Mouse (Mus musculus) heart, embryonic 10.5 days (tissue): ENCODE results near the gene Slamf1. TPM values are rescaled to one million over a fixed set of nuclear protein-coding genes. Genes with fewer than 3 reads are reported as not detected.
"Not testable (repeated sequence)": the region's sequence is repeated elsewhere in the genome, so short reads cannot be mapped to it uniquely, and the experiment has no call there.

Experiments used
- DNase-seq: peaks from one replicate; pipeline ENCODE4 v3.0.0-alpha.2; 2017; ENCODE audit warnings: low spot score
- H3K27ac ChIP-seq: fragments of 300-500 bp; sonication (generic); 2 replicates; pipeline ENCODE4 v1.5.1; 2016; ENCODE audit warnings: mild to moderate bottlenecking
- H3K27me3 ChIP-seq: fragments of 300-500 bp; sonication (generic); 2 replicates; pipeline ENCODE4 v1.6.1; 2016; ENCODE audit warnings: mild to moderate bottlenecking; ENCODE audit not compliant: poor library complexity, insufficient read depth, severe bottlenecking
- H3K36me3 ChIP-seq: fragments of 300-500 bp; sonication (generic); 2 replicates; pipeline ENCODE4 v1.6.1; 2016; ENCODE audit warnings: mild to moderate bottlenecking, moderate library complexity
- H3K4me1 ChIP-seq: fragments of 300-500 bp; sonication (generic); 2 replicates; pipeline ENCODE4 v1.6.1; 2016; ENCODE audit warnings: mild to moderate bottlenecking
- H3K4me3 ChIP-seq: fragments of 300-500 bp; sonication (generic); 2 replicates; pipeline ENCODE4 v1.5.1; 2016; ENCODE audit warnings: mild to moderate bottlenecking, moderate library complexity
- H3K9me3 ChIP-seq: fragments of 300-500 bp; sonication (generic); 2 replicates; pipeline ENCODE4 v1.6.1; 2016; ENCODE audit warnings: mild to moderate bottlenecking, moderate library complexity
- WGBS: fragments of 180-500 bp; shearing (Covaris S2); methylation state at CpG from one replicate; pipeline ENCODE4 v1.1.7; 2016; 5-methylcytosine and 5-hydroxymethylcytosine counted together
- polyA plus RNA-seq: library from polyadenylated mRNA; unstranded; fragments of >200 nt; fragmentation: Nextera tagmentation; extraction: Ambion mirVana; gene quantifications from 2 replicates; pipeline ENCODE4 v1.2.1, GENCODE M21; 2016

Gene Slamf1
- polyA plus RNA-seq, 1 experiment from 2014 or later = 0.36 TPM

DNA sequence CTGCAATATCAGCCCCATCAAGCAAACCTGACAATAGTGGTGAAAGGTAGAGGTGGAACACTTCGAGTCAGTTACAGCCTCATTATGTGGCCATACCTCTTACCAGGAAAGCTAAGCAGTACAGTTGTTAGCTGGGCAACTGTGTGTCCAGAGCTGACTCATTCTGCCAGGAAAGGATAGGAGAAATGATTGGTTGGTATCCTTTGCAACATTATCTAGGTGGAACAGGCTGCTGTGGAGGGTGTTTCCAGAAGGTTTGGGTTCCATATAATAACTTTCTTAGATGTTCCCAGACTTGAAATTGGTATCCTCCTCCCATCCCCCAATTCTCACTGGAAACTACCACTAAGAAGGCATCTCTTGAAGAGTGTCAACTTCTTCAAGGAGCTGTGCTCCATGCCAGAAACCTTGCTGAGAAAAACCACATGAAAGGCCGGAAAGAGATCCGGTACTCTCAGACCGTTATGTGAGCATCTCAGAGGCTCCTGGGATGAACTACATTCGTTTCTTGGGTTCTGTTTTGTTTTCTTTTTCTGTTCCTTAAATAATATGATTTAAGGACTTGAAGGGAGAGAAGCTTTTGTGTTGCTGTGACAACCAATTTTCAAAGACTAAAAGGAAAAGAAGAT lies 15.5 kb downstream of the Slamf1 start:
- WGBS = 81% methylated on average over 5 of the region's 5 CpGs
- Histone ChIP-seq H3K27ac (no peak overlapping the region), H3K4me1 (no peaks in the 10 kb centered on the region), H3K36me3 (no peaks in the 10 kb centered on the region), H3K27me3 (no peaks in the 10 kb centered on the region), H3K4me3 (no peak overlapping the region), H3K9me3 (no peaks in the 10 kb centered on the region)
- DNase-seq = no peak

- no peaks in the 10 kb centered on the region for H3K4me1 ChIP-seq
- H3K27ac ChIP-seq = no peak overlapping the region
- DNase-seq = no peak
- no peaks in the 10 kb centered on the region for H3K27me3 ChIP-seq
- no peaks in the 10 kb centered on the region for H3K36me3 ChIP-seq
- no peaks in the 10 kb centered on the region for H3K9me3 ChIP-seq
- 87% methylated on average over 1 of the region's 1 CpGs for WGBS
- H3K4me3 ChIP-seq = no peak overlapping the region
Observed at GRCm38 (mm10) chr1:171785871-171786270, 18.9 kb downstream of the Slamf1 start.

DNA sequence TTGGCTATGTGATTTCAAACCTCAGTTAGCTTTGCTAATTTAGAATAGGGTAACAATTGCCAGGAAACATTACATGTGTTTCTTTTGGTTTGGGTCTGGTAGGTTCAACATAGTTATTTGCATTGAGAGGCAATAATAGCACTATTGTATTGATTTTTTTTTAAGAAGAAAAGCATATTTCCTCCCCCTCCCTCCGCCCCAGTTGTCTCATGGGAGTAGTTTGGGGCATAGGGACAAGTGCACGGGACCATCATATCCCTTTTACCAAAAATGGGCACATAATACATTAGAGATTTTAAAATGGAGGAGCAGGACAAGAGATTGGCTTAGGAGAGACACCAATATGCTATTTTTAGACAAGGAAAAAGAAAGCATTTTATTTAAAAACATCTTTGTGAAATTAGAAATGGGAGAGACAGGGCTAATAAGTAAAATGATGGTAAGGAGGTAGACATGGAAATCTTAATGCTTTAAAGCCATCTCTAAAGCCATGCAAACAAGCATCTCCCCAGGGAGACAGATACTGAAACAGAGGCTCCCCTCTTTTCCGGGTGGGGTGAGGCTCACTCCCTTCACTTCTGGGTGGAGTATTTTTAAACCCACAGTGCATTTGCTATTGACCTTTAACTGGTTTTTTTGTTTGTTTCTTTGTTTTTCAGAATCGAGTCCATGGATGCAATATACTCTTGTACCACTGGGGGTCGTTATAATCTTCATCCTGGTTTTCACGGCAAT lies 20.5 kb downstream of the Slamf1 start:
- H3K4me3 ChIP-seq = no peak overlapping the region
- 66% methylated on average over 6 of the region's 6 CpGs for WGBS
- no peak for DNase-seq
- H3K27ac ChIP-seq = no peak overlapping the region
- no peaks in the 10 kb centered on the region for H3K4me1 ChIP-seq
- no peaks in the 10 kb centered on the region for H3K36me3 ChIP-seq
- no peaks in the 10 kb centered on the region for H3K27me3 ChIP-seq
- no peaks in the 10 kb centered on the region for H3K9me3 ChIP-seq

GRCm38 (mm10) chr1:171788461-171789283 lies 21.7 kb downstream of the Slamf1 start:
- no peak for DNase-seq
- H3K27me3 ChIP-seq = no peaks in the 10 kb centered on the region
- no peaks in the 10 kb centered on the region for H3K36me3 ChIP-seq
- H3K4me1 ChIP-seq = no peaks in the 10 kb centered on the region
- no peak overlapping the region for H3K27ac ChIP-seq
- no peaks in the 10 kb centered on the region for H3K9me3 ChIP-seq
- 64% methylated on average over 12 of the region's 12 CpGs for WGBS
- H3K4me3 ChIP-seq = no peak overlapping the region

DNA sequence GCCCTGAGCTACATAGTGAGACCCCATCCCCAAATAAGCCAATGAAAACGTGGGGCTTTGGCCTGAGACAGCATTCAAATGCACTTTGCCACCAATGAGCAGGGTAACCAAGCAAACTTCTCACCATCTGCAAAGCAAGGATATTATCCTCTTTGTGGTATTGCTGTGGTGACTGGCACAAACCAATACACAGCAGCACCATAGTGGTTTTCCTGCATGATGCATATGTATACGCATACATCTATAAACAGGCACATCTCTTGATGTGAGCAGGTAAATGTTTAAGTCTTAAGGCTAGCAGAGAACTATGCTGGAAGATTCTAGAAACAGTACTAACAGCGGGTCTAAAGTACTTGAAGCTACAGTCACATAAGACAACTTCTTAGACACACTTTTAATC lies 22.5 kb downstream of the Slamf1 start:
- no peak for DNase-seq
- H3K27ac ChIP-seq = no peak overlapping the region
- WGBS = 75% methylated on average over 3 of the region's 3 CpGs

GRCm38 (mm10) chr1:171791491-171791890 lies 24.6 kb downstream of the Slamf1 start:
- Histone ChIP-seq H3K9me3 (no peaks in the 10 kb centered on the region), H3K27ac (no peak overlapping the region), H3K27me3 (no peaks in the 10 kb centered on the region), H3K36me3 (no peaks in the 10 kb centered on the region), H3K4me1 (no peaks in the 10 kb centered on the region), H3K4me3 (no peak overlapping the region)
- 83% methylated on average over 3 of the region's 3 CpGs for WGBS
- no peak for DNase-seq

More for the DNA sequence above, 22.5 kb downstream of the Slamf1 start:
- H3K4me1 ChIP-seq = no peaks in the 10 kb centered on the region
- no peaks in the 10 kb centered on the region for H3K27me3 ChIP-seq
- H3K9me3 ChIP-seq = no peaks in the 10 kb centered on the region
- H3K36me3 ChIP-seq = no peaks in the 10 kb centered on the region
- H3K4me3 ChIP-seq = no peak overlapping the region

- Histone ChIP-seq H3K4me1 (no peaks in the 10 kb centered on the region), H3K27ac (no peak overlapping the region), H3K36me3 (no peaks in the 10 kb centered on the region), H3K4me3 (no peak overlapping the region), H3K9me3 (no peaks in the 10 kb centered on the region), H3K27me3 (no peaks in the 10 kb centered on the region)
- no peak for DNase-seq
- WGBS = 51% methylated on average over 2 of the region's 2 CpGs
Observed at GRCm38 (mm10) chr1:171796185-171796584, 29.3 kb downstream of the Slamf1 start.

DNA sequence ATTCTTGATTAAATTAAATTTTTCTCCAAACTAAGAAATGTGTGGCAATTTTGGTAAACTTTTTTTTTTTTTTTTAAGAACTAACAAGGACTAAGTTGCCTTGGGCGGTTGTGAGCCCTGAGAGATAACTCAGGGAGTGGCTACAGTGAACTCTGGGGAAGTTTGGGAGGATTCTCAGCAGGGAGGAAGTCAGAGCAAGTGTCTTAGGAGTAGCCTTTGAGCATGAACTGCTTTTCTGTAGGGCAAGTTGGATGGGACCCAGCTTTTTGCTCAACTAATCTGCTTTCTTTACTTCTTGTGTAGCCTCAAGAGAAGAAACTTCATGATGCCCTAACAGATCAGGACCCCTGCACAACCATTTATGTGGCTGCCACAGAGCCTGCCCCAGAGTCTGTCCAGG lies 30.9 kb downstream of the Slamf1 start:
- no peaks in the 10 kb centered on the region for H3K27me3 ChIP-seq
- no peak overlapping the region for H3K4me3 ChIP-seq
- WGBS = 58% methylated on average over 1 of the region's 1 CpGs
- DNase-seq = no peak
- H3K36me3 ChIP-seq = no peaks in the 10 kb centered on the region
- H3K27ac ChIP-seq = no peak overlapping the region
- no peaks in the 10 kb centered on the region for H3K9me3 ChIP-seq
- no peaks in the 10 kb centered on the region for H3K4me1 ChIP-seq

GRCm38 (mm10) chr1:171799648-171800047 lies 32.7 kb downstream of the Slamf1 start:
- no peaks in the 10 kb centered on the region for H3K4me1 ChIP-seq
- no peak overlapping the region for H3K27ac ChIP-seq
- no peak overlapping the region for H3K4me3 ChIP-seq
- H3K9me3 ChIP-seq = no peaks in the 10 kb centered on the region
- H3K27me3 ChIP-seq = no peaks in the 10 kb centered on the region
- WGBS = 71% methylated on average over 4 of the region's 4 CpGs
- no peak for DNase-seq
- no peaks in the 10 kb centered on the region for H3K36me3 ChIP-seq

DNA sequence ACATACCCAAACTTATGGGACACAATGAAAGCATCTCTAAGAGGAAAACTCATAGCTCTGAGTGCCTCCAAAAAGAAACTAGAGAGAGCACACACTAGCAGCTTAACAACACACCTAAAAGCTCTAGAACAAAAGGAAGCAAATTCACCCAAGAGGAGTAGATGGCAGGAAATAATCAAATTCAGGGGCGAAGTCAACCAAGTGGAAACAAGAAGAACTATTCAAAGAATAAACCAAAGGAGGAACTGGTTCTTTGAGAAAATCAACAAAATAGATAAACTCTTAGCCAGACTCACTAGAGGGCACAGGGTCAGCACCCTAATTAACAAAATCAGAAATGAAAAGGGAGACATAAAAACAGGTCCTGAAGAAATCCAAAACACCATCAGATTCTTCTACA lies 44.1 kb downstream of the Slamf1 start:
- not testable (repeated sequence) for H3K4me3 ChIP-seq, DNase-seq, H3K4me1 ChIP-seq, H3K27ac ChIP-seq, H3K27me3 ChIP-seq, H3K9me3 ChIP-seq, H3K36me3 ChIP-seq
- 70% methylated on average over 1 of the region's 1 CpGs for WGBS

DNA sequence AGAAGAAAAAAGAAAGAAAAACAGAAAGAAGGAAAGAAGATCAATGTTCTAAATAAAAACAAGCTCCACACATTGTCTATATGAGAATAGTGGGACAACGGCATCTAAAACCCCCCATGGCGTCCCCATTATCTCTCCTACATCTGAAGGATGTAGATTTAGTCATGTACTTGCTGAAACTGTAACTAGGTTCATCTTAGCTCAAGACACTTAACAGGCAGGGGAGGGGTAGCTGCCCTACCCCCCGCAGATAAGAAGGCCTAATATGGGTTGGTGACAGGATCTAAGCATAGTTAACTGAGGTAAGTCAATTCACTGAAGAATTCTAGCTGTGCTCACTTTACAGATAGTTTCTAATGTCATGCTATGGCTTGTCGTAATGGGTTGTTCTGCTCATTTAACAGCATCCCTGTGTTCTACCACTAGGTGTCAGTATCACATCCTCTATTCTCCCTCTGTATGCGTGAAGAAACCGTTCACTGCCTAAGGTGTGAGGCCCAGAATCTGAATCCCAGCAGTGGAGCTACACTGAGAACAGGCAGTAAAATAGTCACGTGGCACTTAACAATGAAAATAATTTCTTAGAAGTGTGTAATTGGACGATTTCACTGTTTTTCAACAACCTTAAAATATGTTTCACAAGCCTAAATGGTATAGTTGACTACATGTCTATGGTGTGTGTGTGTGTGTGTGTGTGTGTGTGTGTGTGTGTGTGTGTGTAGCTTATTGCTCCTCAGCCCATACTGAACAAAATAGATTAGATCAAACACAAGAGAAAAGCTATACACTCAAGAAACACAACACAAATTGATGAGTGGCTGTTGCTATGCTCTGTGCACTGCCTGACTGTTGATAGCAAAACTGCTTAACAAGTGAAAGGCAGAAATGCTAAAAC lies 48.9 kb downstream of the Slamf1 start:
- Histone ChIP-seq H3K27ac (no peak overlapping the region), H3K36me3 (no peaks in the 10 kb centered on the region), H3K9me3 (no peaks in the 10 kb centered on the region), H3K4me1 (no peaks in the 10 kb centered on the region), H3K27me3 (no peaks in the 10 kb centered on the region), H3K4me3 (no peak overlapping the region)
- 14% methylated on average over 8 of the region's 8 CpGs for WGBS
- DNase-seq = no peak

- Histone ChIP-seq H3K9me3 (no peaks in the 10 kb centered on the region), H3K4me1 (no peaks in the 10 kb centered on the region), H3K36me3 (no peaks in the 10 kb centered on the region), H3K27me3 (no peaks in the 10 kb centered on the region), H3K4me3 (no peak overlapping the region), H3K27ac (no peak overlapping the region)
- 65% methylated on average over 4 of the region's 4 CpGs for WGBS
- no peak for DNase-seq
Observed at GRCm38 (mm10) chr1:171816991-171817390, 50.1 kb downstream of the Slamf1 start.
